Mouse (Mus musculus) heart, adult 2 months (tissue): ENCODE measurements around the gene Plod3. TPM values are rescaled to one million over a fixed set of nuclear protein-coding genes. Genes with fewer than 3 reads are reported as not detected.

Source experiments
- DNase-seq, 2 experiments: peaks; one replicate each; pipeline ENCODE4 v3.0.0; 2021
- H3K27ac ChIP-seq: fragments of 200-600 bp; 2 replicates; pipeline ENCODE4 v1.8.1; 2022
- H3K27me3 ChIP-seq: fragments of 200-500 bp; 2 replicates; pipeline ENCODE4 v1.6.1; 2012; ENCODE audit warnings: mild to moderate bottlenecking, low read length, inconsistent platforms, mixed read lengths; ENCODE audit not compliant: control insufficient read depth, insufficient read depth
- H3K36me3 ChIP-seq: fragments of 200-500 bp; 2 replicates; pipeline ENCODE4 v1.6.1; 2012; ENCODE audit warnings: low read length, inconsistent platforms; ENCODE audit not compliant: control insufficient read depth, insufficient read depth
- H3K4me1 ChIP-seq: fragments of 200-500 bp; 2 replicates; pipeline ENCODE4 v1.6.1; 2011; ENCODE audit warnings: low read length; ENCODE audit not compliant: control insufficient read depth, insufficient read depth
- H3K4me3 ChIP-seq: fragments of 200-600 bp; 2 replicates; pipeline ENCODE4 v1.8.1; 2022
- H3K79me2 ChIP-seq: fragments of 200-500 bp; replicated peaks from 2 replicates; pipeline ENCODE4 v1.6.1; 2012; ENCODE audit warnings: mild to moderate bottlenecking, inconsistent platforms, low read length, moderate library complexity, mixed read lengths; ENCODE audit not compliant: control insufficient read depth, insufficient read depth
- H3K9ac ChIP-seq: fragments of 200-500 bp; 2 replicates; pipeline ENCODE4 v1.6.1; 2012; ENCODE audit warnings: low read depth, mild to moderate bottlenecking, control low read depth, inconsistent platforms, low read length, mixed read lengths
- CTCF ChIP-seq: fragments of 200-600 bp; IDR thresholded peaks from 2 replicates; pipeline ENCODE4 v1.8.1; 2022; ENCODE audit warnings: antibody characterized with exemption, mild to moderate bottlenecking, moderate library complexity
- EP300 ChIP-seq: fragments of 200-500 bp; IDR thresholded peaks from 2 replicates; pipeline ENCODE4 v1.6.1; 2011; ENCODE audit warnings: low read depth, low read length, control low read depth; ENCODE audit not compliant: insufficient read depth
- POLR2A ChIP-seq: fragments of 200-500 bp; IDR thresholded peaks from 2 replicates; pipeline ENCODE4 v1.6.1; 2011; ENCODE audit warnings: mild to moderate bottlenecking, low read depth, low read length, control low read depth; ENCODE audit not compliant: insufficient read depth
- WGBS: fragments of 180-500 bp; shearing (Covaris S2); methylation state at CpG from one replicate; pipeline ENCODE4 v1.1.7; 2018; 5-methylcytosine and 5-hydroxymethylcytosine counted together
- intact Hi-C: fragments of 180-260 bp; cut with DNase I; formaldehyde crosslinking; loops from one replicate; pipeline ENCODE4 v1.15.1; 2025
- polyA plus RNA-seq: library from polyadenylated mRNA; depleted of rRNA; stranded (reverse); fragments of >200 nt; gene quantifications from 2 replicates; pipeline ENCODE4 v1.2.3, GENCODE M21; 2012
- total RNA-seq, 2 experiments: library from RNA; stranded (reverse); gene quantifications; 2 replicates each; pipeline ENCODE4 v1.2.3; 2021

Gene Plod3
- total and polyA plus RNA-seq, 3 experiments = 30.8 to 37.1 (median 32.0) TPM

DNA sequence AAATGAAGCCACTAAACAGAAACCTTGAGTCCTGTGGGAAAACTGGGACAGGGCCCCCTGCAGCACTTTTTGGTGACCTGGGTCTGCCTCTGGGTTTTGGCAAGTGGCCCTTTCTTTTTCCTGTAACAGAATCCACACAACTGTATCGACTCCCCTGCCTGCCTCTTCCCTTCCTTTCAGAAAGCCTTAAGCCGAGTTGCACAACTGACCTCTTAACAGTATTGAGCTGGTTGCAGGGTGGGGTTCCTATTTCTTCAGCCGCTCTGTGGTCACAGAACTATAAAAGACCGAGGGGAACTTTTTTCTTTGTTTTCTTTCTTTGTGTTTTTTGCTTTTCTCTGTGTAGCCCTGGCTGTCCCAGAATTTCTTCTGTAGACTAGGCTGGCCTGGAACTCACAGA is 9.1 kb upstream of the Plod3 start:
- TF ChIP-seq CTCF (no peak), POLR2A (no peak), EP300 (no peak)
- intact Hi-C loops = no loop called here

DNA sequence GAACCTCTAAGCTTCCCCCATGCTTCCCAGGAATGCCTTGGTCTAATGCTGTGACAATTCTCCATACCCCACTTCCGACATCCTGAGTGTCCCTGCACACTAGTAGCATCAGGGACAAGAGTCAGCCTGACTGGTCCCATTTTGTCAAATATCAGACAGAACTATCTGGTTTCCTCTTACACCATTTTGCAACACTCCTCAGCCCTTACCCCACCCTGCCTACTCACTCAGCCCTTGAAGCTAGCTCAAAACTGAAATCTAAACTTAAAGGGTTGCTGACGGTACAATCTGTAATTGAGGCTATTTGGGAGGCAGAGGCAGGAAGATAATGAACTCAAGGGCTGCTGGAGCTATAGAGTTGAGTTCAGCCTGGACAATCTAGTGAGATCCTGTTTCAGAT is 7.1 kb upstream of the Plod3 start:
- H3K79me2 ChIP-seq = no peaks in the 10 kb centered on the region
- DNase-seq = no peak
- no peaks in the 10 kb centered on the region for H3K36me3 ChIP-seq
- no peak overlapping the region for H3K4me3 ChIP-seq
- 84% methylated on average over 2 of the region's 2 CpGs for WGBS
- H3K4me1 ChIP-seq = no peaks in the 10 kb centered on the region
- TF ChIP-seq EP300 (no peak), CTCF (no peak), POLR2A (no peak)
- no peak overlapping the region for H3K9ac ChIP-seq
- intact Hi-C loops = loop anchor here (10.0 kb wide), 1 partner anchor 805 kb away; the partner anchor contains the start of genes Mepce and Zcwpw1
- no peak overlapping the region for H3K27ac ChIP-seq
- no peaks in the 10 kb centered on the region for H3K27me3 ChIP-seq

More for the DNA sequence above, 9.1 kb upstream of the Plod3 start:
- H3K4me3 ChIP-seq = no peak overlapping the region
- H3K27ac ChIP-seq = no peak overlapping the region
- no peak overlapping the region for H3K9ac ChIP-seq
- DNase-seq = no peak
- no peaks in the 10 kb centered on the region for H3K36me3 ChIP-seq
- no peaks in the 10 kb centered on the region for H3K79me2 ChIP-seq
- WGBS = 44% methylated on average over 4 of the region's 4 CpGs
- no peaks in the 10 kb centered on the region for H3K4me1 ChIP-seq
- no peaks in the 10 kb centered on the region for H3K27me3 ChIP-seq

DNA sequence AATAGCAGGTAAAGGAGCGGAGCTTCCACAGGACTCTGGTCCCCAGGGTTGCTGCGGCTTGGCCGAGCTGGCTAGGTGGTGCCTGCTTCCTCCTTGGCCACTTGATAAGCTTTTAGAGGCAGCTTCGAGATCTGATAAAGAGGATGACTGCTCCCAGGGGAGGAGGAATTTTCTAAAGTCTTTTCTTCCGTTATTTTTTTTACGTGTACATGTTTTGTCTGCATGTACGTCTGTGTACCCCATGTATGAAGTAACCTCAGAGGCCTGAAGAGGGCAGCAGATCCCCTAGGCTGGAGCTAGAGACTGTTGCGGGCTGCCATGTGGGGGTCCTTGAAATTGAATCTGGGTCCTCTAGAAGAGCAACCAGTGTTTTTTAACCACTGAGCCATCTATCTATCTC is 5.8 kb upstream of the Plod3 start:
- intact Hi-C loops = loop anchor here (10.0 kb wide), 1 partner anchor 804 kb away; the partner anchor contains the start of genes Mepce and Zcwpw1
- Histone ChIP-seq H3K36me3 (no peaks in the 10 kb centered on the region), H3K27me3 (no peaks in the 10 kb centered on the region), H3K4me3 (no peak overlapping the region), H3K9ac (no peak overlapping the region), H3K4me1 (no peaks in the 10 kb centered on the region), H3K27ac (no peak overlapping the region), H3K79me2 (no peaks in the 10 kb centered on the region)
- no peak for TF ChIP-seq EP300
- peak; percentile 45 for TF ChIP-seq CTCF
- 86% methylated on average over 8 of the region's 8 CpGs for WGBS
- DNase-seq = no peak

DNA sequence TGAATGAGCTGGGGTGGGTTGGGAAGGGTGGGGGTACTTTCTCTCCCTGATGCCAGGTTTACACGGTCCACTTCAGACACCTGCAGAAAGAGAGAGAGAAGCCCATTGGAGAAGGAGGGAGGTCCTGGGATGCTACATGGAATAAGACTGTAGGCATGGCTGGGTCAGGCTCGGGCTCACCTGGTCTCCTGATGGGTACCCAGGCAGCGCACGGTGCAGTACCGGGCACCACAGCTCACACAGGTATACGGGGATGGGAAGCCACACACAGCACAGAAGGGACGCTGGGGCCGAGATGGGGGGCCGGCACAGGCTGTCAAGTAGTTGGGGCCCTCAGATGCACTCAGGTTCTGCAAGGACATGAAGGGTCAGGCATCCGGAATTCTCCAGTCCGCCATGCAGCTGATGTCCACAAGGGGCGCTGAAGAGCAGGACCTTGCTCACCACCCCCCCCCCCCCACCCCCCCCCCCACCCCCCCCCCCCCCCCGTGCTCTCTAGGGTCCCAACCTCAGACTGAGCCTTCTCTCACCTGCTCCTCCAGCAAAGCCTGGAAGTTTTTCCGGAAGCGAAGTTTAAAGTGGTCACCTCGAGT is 4.4 kb upstream of the Plod3 start:
- 48% methylated on average over 13 of the region's 16 CpGs for WGBS

DNA sequence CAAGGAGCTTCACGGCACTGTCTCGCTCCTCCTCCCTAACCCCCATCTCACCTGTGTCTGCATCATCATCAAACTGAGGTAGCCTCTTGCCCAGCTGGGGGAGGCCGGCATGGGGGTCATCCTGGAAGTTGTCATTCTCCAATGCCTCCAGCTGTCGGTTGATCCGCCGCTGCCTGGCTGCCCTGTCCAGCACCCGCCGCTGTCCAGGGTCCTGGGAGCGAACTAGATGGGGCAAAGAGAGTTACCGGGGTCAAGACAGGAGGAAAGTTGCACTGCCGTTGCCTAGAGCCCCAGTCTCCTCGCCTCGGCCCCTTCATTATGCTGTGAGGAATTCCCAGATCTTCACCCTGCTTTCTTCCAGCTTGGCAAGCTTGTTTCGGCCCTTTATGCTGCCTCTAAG is 2.0 kb upstream of the Plod3 start:
- intact Hi-C loops = loop anchor here (5.0 to 10.0 kb wide), 2 partner anchors 352 to 800 kb away; partner anchors contain the start of genes Mepce and Zcwpw1
- Histone ChIP-seq H3K4me1 (no peaks in the 10 kb centered on the region), H3K79me2 (no peaks in the 10 kb centered on the region; the same call in 1 of the 2 replicates), H3K4me3 (no peak overlapping the region), H3K27ac (no peak overlapping the region), H3K36me3 (no peaks in the 10 kb centered on the region), H3K27me3 (no peaks in the 10 kb centered on the region), H3K9ac (no peak overlapping the region)
- WGBS = 51% methylated on average over 14 of the region's 14 CpGs
- TF ChIP-seq EP300 (no peak), POLR2A (no peak), CTCF (no peak)
- DNase-seq = no peak

More for the DNA sequence above, 4.4 kb upstream of the Plod3 start:
- Histone ChIP-seq H3K79me2 (no peaks in the 10 kb centered on the region), H3K9ac (no peak overlapping the region), H3K4me1 (no peaks in the 10 kb centered on the region), H3K27ac (no peak overlapping the region), H3K4me3 (no peak overlapping the region), H3K36me3 (no peaks in the 10 kb centered on the region), H3K27me3 (no peaks in the 10 kb centered on the region)
- DNase-seq = peak; percentile 37 to 68
- TF ChIP-seq POLR2A (no peak), EP300 (no peak), CTCF (peak; percentile 68)
- intact Hi-C loops = loop anchor here (10.0 kb wide), 1 partner anchor 802 kb away; the partner anchor contains the start of genes Mepce and Zcwpw1

DNA sequence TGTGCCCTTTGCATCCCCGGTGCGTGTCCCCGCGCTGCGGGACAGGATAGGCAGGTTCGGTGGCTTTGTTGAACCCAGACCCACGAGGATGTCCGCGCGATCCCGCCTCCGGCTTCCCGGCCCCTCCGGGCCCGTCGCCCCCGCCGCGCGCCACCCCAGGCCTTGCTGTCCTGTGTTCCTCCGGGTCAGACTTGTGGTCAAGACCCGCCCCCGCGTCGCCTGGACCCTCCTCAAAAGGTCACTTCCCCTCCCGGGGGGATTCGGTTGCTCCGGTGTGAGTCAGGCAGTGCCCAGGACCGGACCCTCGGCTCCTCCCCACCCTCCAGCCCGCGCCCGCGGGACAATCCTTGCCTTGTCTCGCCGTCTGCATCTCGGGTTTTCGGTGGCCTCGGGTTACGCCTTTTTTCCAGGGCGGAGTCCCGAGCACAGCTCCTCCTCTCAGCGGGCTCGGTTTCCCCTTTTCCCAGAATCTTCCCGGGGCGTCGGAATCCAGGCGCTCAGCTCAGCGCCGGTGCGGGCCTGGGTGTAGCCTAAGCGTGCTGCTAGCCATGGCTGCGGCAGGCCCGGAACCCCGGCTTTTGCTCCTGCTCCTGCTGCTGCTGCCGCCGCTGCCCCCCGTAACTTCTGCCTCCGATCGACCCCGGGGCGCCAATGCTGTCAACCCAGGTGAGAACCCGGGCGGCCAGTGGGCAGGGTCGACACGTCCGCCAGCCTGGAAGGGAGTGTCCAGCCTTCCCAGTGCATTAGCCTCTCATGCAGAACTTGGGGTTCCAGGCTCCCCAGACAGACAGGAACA is 517 bp downstream of the Plod3 start:
- no peaks in the 10 kb centered on the region; the same call in 1 of the 2 replicates for H3K79me2 ChIP-seq
- peak overlapping the region; percentile 97 for H3K27ac ChIP-seq
- peak; percentile 78 for TF ChIP-seq POLR2A
- TF ChIP-seq CTCF = no peak
- no peaks in the 10 kb centered on the region for H3K36me3 ChIP-seq
- H3K9ac ChIP-seq = peak overlapping the region; percentile 71
- H3K27me3 ChIP-seq = no peaks in the 10 kb centered on the region
- peak overlapping the region; percentile 69 for H3K4me3 ChIP-seq
- intact Hi-C loops = loop anchor here (5.0 to 10.0 kb wide), 2 partner anchors 350 to 797 kb away; partner anchors contain the start of genes Mepce and Zcwpw1
- no peaks in the 10 kb centered on the region for H3K4me1 ChIP-seq
- peak; percentile 90 for DNase-seq
- under 1% methylated on average over 67 of the region's 67 CpGs for WGBS
